Mouse (Mus musculus) brain, embryonic 14.5 days (tissue): ENCODE measurements at regions not wholly inside any gene's neighbourhood (a gene's known extent, or its start where the extent isn't known, plus 50 kb on each side); places are given as distances from the start of the nearest gene placed in this dataset.

ENCODE experiments used
- DNase-seq: peaks from one replicate; pipeline ENCODE4 v3.0.0-alpha.2; 2011; ENCODE audit warnings: low read depth
- CTCF ChIP-seq: fragments of 200-500 bp; IDR thresholded peaks from 2 replicates; pipeline ENCODE4 v1.5.1; 2012; ENCODE audit warnings: inconsistent platforms, mild to moderate bottlenecking, moderate library complexity, borderline replicate concordance; ENCODE audit not compliant: insufficient read depth, insufficient read length; ENCODE audit errors: extremely low read depth
- POLR2A ChIP-seq: fragments of 200-500 bp; IDR thresholded peaks from 2 replicates; pipeline ENCODE4 v1.6.1; 2012; ENCODE audit warnings: mild to moderate bottlenecking, inconsistent platforms, borderline replicate concordance; ENCODE audit not compliant: poor library complexity, insufficient read depth, insufficient read length, severe bottlenecking; ENCODE audit errors: extremely low read depth

GRCm38 (mm10) chr1:176499010-176499650 is 224.0 kb upstream of the Pld5 start:
- TF ChIP-seq POLR2A (no peak), CTCF (no peak)
- DNase-seq, result no peak

GRCm38 (mm10) chr1:176468560-176468959 is 193.4 kb upstream of the Pld5 start:
- no peak for TF ChIP-seq CTCF
- peak; percentile 12 for DNase-seq

GRCm38 (mm10) chr1:176462125-176462524 is 187.0 kb upstream of the Pld5 start:
- TF ChIP-seq POLR2A, result no peak
- no peak for TF ChIP-seq CTCF
- DNase-seq, result no peak

- no peak for TF ChIP-seq CTCF
- no peak for TF ChIP-seq POLR2A
- peak; percentile 40 for DNase-seq
These were observed 171.6 kb upstream of the Pld5 start for GRCm38 (mm10) chr1:176446735-176447134.

GRCm38 (mm10) chr1:176443712-176444111 is 168.6 kb upstream of the Pld5 start:
- TF ChIP-seq CTCF (no peak), POLR2A (no peak)
- no peak for DNase-seq

- TF ChIP-seq POLR2A, result no peak
- no peak for TF ChIP-seq CTCF
- DNase-seq, result peak; percentile 39
These were observed 165.1 kb upstream of the Pld5 start for GRCm38 (mm10) chr1:176440254-176440653.

GRCm38 (mm10) chr1:176427835-176428234 is 152.7 kb upstream of the Pld5 start:
- no peak for DNase-seq
- TF ChIP-seq POLR2A (no peak), CTCF (no peak)

GRCm38 (mm10) chr1:176427046-176427445 is 151.9 kb upstream of the Pld5 start:
- DNase-seq, result no peak
- TF ChIP-seq POLR2A (no peak), CTCF (no peak)

GRCm38 (mm10) chr1:176417251-176417650 is 142.1 kb upstream of the Pld5 start:
- TF ChIP-seq POLR2A, result no peak
- no peak for TF ChIP-seq CTCF
- no peak for DNase-seq

GRCm38 (mm10) chr1:176404128-176404527 is 129.0 kb upstream of the Pld5 start:
- TF ChIP-seq POLR2A (no peak), CTCF (no peak)

GRCm38 (mm10) chr1:176379645-176380044 is 104.5 kb upstream of the Pld5 start:
- no peak for DNase-seq
- TF ChIP-seq CTCF (no peak), POLR2A (no peak)

More at GRCm38 (mm10) chr1:176404128-176404527, 129.0 kb upstream of the Pld5 start:
- DNase-seq, result no peak

GRCm38 (mm10) chr1:176366900-176367299 is 91.8 kb upstream of the Pld5 start:
- no peak for DNase-seq
- no peak for TF ChIP-seq POLR2A
- TF ChIP-seq CTCF, result no peak

- no peak for DNase-seq
- TF ChIP-seq POLR2A (no peak), CTCF (no peak)
These were observed 85.8 kb upstream of the Pld5 start for GRCm38 (mm10) chr1:176360957-176361356.

- TF ChIP-seq POLR2A (no peak), CTCF (no peak)
- DNase-seq, result no peak
These were observed 85.0 kb upstream of the Pld5 start for GRCm38 (mm10) chr1:176359992-176360724.
